Comparison of ENCODE assay signal across 25 mouse cellular contexts in the genomic region with DNA sequence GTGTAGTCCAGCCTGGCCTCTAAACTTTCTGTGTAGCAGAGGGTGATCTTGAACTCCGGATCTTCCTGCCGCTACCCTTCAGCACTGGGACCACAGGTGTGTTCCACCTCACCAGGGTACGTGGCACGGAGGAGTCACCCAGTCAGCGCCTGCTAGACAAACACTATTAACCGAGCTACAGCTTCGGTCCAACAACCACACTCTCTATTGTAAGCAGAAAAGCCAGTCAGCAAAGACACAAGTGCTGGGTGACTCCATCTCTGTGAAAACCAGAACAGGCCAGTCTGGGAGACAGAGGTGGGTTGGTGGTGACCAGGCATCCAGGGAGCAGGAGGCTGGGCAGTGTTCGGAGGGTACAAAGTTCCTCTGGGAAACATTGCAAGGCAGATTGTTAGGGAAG. TPM values are rescaled to one million over a fixed set of nuclear protein-coding genes. Genes with fewer than 3 reads are reported as not detected.
DNase-seq lines count a peak whose midpoint lies in the region; ATAC-seq lines count a peak whose summit lies in the region.
"Had no signal": no experiment of that assay in that cellular context is flagged by ENCODE, and none has a peak within 500 bp of the region (broad histone marks: within the 10 kb centered on the region; RNA-seq: fewer than 3 reads in every experiment).

No protein-coding gene starts in this region.

- 67% methylated on average over 8 of the region's 8 CpGs for WGBS in kidney, embryonic 14.5 days
- WGBS in kidney, embryonic 16.5 days: 59% methylated on average over 8 of the region's 8 CpGs
- WGBS in forebrain, embryonic 11.5 days: 88% methylated on average over 8 of the region's 8 CpGs

- no peak for ATAC-seq in kidney, embryonic 14.5 days (ENCODE audit: low FRiP score, low TSS enrichment)
- peak; percentile 52; the same call in 1 of the 2 replicates for ATAC-seq in kidney, embryonic 16.5 days (ENCODE audit: low FRiP score, low TSS enrichment)
- ATAC-seq in forebrain, embryonic 11.5 days (replicated peaks; ENCODE audit: low FRiP score): no peak
- ATAC-seq: forebrain, embryonic 16.5 days had no signal

- no peaks in the 10 kb centered on the region for H3K9me3 ChIP-seq in kidney, embryonic 14.5 days (ENCODE audit: control insufficient read depth, low read length)
- no peaks in the 10 kb centered on the region for H3K9me3 ChIP-seq in kidney, embryonic 16.5 days (ENCODE audit: low read length)
- no peaks in the 10 kb centered on the region for H3K9me3 ChIP-seq in forebrain, embryonic 11.5 days (ENCODE audit: control insufficient read depth, low read length)
- H3K9me3 ChIP-seq: embryonic facial prominence, embryonic 12.5 days; forebrain, embryonic 12.5 days; heart, embryonic 15.5 days; hindbrain, embryonic 13.5 days had no signal

- H3K27me3 ChIP-seq in kidney, embryonic 14.5 days (ENCODE audit: control insufficient read depth, insufficient read depth, low read length): peaks cover 18% of the 10 kb centered on the region
- H3K27me3 ChIP-seq in kidney, embryonic 16.5 days (ENCODE audit: insufficient read depth, low read length): peaks cover 27% of the 10 kb centered on the region
- H3K27me3 ChIP-seq in forebrain, embryonic 11.5 days (ENCODE audit: control insufficient read depth, insufficient read depth, low read length): no peaks in the 10 kb centered on the region
- H3K27me3 ChIP-seq: embryonic facial prominence, embryonic 12.5 days; heart, embryonic 15.5 days had no signal

- peak; percentile 53 to 79 for DNase-seq in kidney, adult 8-10 months
- DNase-seq in kidney, postnatal 10 days: peak; percentile 69
- peak; percentile 40 to 60 for DNase-seq in kidney, postnatal 4 days
- no peak for DNase-seq in forebrain, embryonic 11.5 days (ENCODE audit: low spot score)
- no peak for DNase-seq in adrenal gland, postnatal 14 days
- DNase-seq: adrenal gland, adult 8-10 months; cerebellum, adult 11 months; cerebellum, adult 8-10 months; cerebellum, postnatal 14 days; gastrocnemius, postnatal 14 days; heart, adult 2 months; heart, postnatal 14 days had no signal

- peaks cover 5% of the 10 kb centered on the region; the same call in 1 of the 2 replicates for H3K4me1 ChIP-seq in kidney, embryonic 14.5 days (ENCODE audit: control insufficient read depth, insufficient read depth, low read length)
- peaks cover 18% of the 10 kb centered on the region for H3K4me1 ChIP-seq in kidney, embryonic 16.5 days (ENCODE audit: insufficient read depth, low read length)
- no peaks in the 10 kb centered on the region for H3K4me1 ChIP-seq in forebrain, embryonic 11.5 days (replicated peaks; ENCODE audit: control insufficient read depth, insufficient read depth, low read length)
- H3K4me1 ChIP-seq: embryonic facial prominence, embryonic 12.5 days had no signal

- H3K9ac ChIP-seq in kidney, embryonic 14.5 days (ENCODE audit: low read depth, low read length): no peak overlapping the region
- no peak overlapping the region for H3K9ac ChIP-seq in kidney, embryonic 16.5 days (replicated peaks; ENCODE audit: low read length)
- H3K9ac ChIP-seq in forebrain, embryonic 11.5 days (ENCODE audit: low read length): no peak overlapping the region
- H3K9ac ChIP-seq: embryonic facial prominence, embryonic 12.5 days; forebrain, embryonic 12.5 days; heart, embryonic 15.5 days; hindbrain, embryonic 13.5 days had no signal

- H3K4me2 ChIP-seq in kidney, embryonic 14.5 days (replicated peaks; ENCODE audit: low read depth, low read length): no peak overlapping the region
- no peak overlapping the region for H3K4me2 ChIP-seq in kidney, embryonic 16.5 days (replicated peaks; ENCODE audit: low read depth, low read length)
- no peak overlapping the region for H3K4me2 ChIP-seq in forebrain, embryonic 11.5 days (ENCODE audit: low read depth, low read length, severe bottlenecking)
- H3K4me2 ChIP-seq: embryonic facial prominence, embryonic 12.5 days; forebrain, embryonic 12.5 days; heart, embryonic 11.5 days; heart, embryonic 15.5 days; hindbrain, embryonic 13.5 days had no signal

- no peak overlapping the region for H3K4me3 ChIP-seq in kidney, embryonic 14.5 days (ENCODE audit: low read length)
- H3K4me3 ChIP-seq in kidney, embryonic 16.5 days (ENCODE audit: low read length): no peak overlapping the region
- H3K4me3 ChIP-seq in forebrain, embryonic 11.5 days (ENCODE audit: low read depth, low read length): no peak overlapping the region
- H3K4me3 ChIP-seq: embryonic facial prominence, embryonic 12.5 days; forebrain, embryonic 12.5 days; heart, adult 2 months; heart, embryonic 15.5 days; hindbrain, embryonic 13.5 days had no signal

- H3K27ac ChIP-seq in kidney, embryonic 14.5 days (ENCODE audit: low read depth, low read length): no peak overlapping the region
- H3K27ac ChIP-seq in kidney, embryonic 16.5 days (ENCODE audit: low read length): peak overlapping the region; percentile 18; the same call in 1 of the 2 replicates
- no peak overlapping the region for H3K27ac ChIP-seq in forebrain, embryonic 11.5 days (ENCODE audit: low read depth, low read length)
- H3K27ac ChIP-seq: embryonic facial prominence, embryonic 12.5 days; forebrain, embryonic 12.5 days; heart, adult 2 months; heart, embryonic 15.5 days; hindbrain, embryonic 13.5 days had no signal

- H3K36me3 ChIP-seq in kidney, embryonic 14.5 days (ENCODE audit: control insufficient read depth, insufficient read depth, low read length): no peaks in the 10 kb centered on the region
- no peaks in the 10 kb centered on the region for H3K36me3 ChIP-seq in kidney, embryonic 16.5 days (ENCODE audit: insufficient read depth, low read length)
- H3K36me3 ChIP-seq in forebrain, embryonic 11.5 days (ENCODE audit: control insufficient read depth, insufficient read depth, low read length): no peaks in the 10 kb centered on the region
- H3K36me3 ChIP-seq: embryonic facial prominence, embryonic 12.5 days; forebrain, embryonic 12.5 days; heart, embryonic 15.5 days; hindbrain, embryonic 13.5 days had no signal

RNA-seq across cellular contexts. Expression of a gene that starts 10.5 kb away (rescaled TPM):
- polyA plus RNA-seq in kidney, embryonic 14.5 days (2014; fragmentation: Nextera tagmentation; extraction: Ambion mirVana): 0.60 and 3.0 TPM in 2 replicates
- polyA plus RNA-seq in kidney, embryonic 16.5 days (2015; fragmentation: Nextera tagmentation; extraction: Ambion mirVana): 35.4 and 38.4 TPM in 2 replicates
- not detected in 2 replicates for polyA plus RNA-seq in forebrain, embryonic 11.5 days (2014; fragmentation: Nextera tagmentation; extraction: Ambion mirVana)
- total RNA-seq in adrenal gland, postnatal 14 days (2021): 1,355 and 1,486 TPM in 2 replicates
- total RNA-seq: common myeloid progenitor, adult 5-6 weeks; hematopoietic stem cell, adult 5-6 weeks had no signal
- polyA plus RNA-seq: brain, embryonic 14.5 days; embryonic facial prominence, embryonic 12.5 days; forebrain, embryonic 12.5 days; forebrain, embryonic 16.5 days; heart, embryonic 11.5 days; hindbrain, embryonic 13.5 days had no signal

RNA-seq across cellular contexts. Expression of a gene that starts 44.1 kb away (rescaled TPM):
- polyA plus RNA-seq in kidney, embryonic 14.5 days (2014; fragmentation: Nextera tagmentation; extraction: Ambion mirVana): 0.07 and 0.08 TPM in 2 replicates
- 0.07 and 0.10 TPM in 2 replicates for polyA plus RNA-seq in kidney, embryonic 16.5 days (2015; fragmentation: Nextera tagmentation; extraction: Ambion mirVana)
- 0.08 TPM in 1 of 2 replicates, not detected in the other for polyA plus RNA-seq in forebrain, embryonic 11.5 days (2014; fragmentation: Nextera tagmentation; extraction: Ambion mirVana)
- total RNA-seq in adrenal gland, postnatal 14 days (2021): 0.15 TPM in 2 replicates
- total RNA-seq: adrenal gland, postnatal 4 days; common myeloid progenitor, adult 5-6 weeks; gastrocnemius, postnatal 14 days; hematopoietic stem cell, adult 5-6 weeks had no signal
- polyA plus RNA-seq: brain, embryonic 14.5 days; forebrain, embryonic 16.5 days; frontal cortex, adult 2 months; heart, adult 2 months had no signal

RNA-seq across cellular contexts. Expression of a gene that starts 55.3 kb away (rescaled TPM):
- 0.26 TPM in 1 of 2 replicates, not detected in the other for polyA plus RNA-seq in kidney, embryonic 14.5 days (2014; fragmentation: Nextera tagmentation; extraction: Ambion mirVana)
- polyA plus RNA-seq in kidney, embryonic 16.5 days (2015; fragmentation: Nextera tagmentation; extraction: Ambion mirVana): 0.67 TPM in 1 of 2 replicates, not detected in the other
- not detected in 2 replicates for polyA plus RNA-seq in forebrain, embryonic 11.5 days (2014; fragmentation: Nextera tagmentation; extraction: Ambion mirVana)
- 2.6 and 4.3 TPM in 2 replicates for total RNA-seq in adrenal gland, postnatal 14 days (2021)
- total RNA-seq: gastrocnemius, postnatal 14 days had no signal
- polyA plus RNA-seq: embryonic facial prominence, embryonic 12.5 days; forebrain, embryonic 16.5 days; heart, embryonic 11.5 days had no signal

Comparison
In these comparisons a context has a peak if more than half of its experiments do, and no peak if none do; other contexts are left out.
1. DNase-seq: peak in kidney, adult 8-10 months (2 of 2), kidney, postnatal 10 days (single experiment) and kidney, postnatal 4 days (2 of 2); none in forebrain, embryonic 11.5 days (single experiment) and adrenal gland, postnatal 14 days (single experiment).